Mouse (Mus musculus): Measurements from ENCODE around the gene Ankrd60. TPM values are rescaled to one million over a fixed set of nuclear protein-coding genes. Genes with fewer than 3 reads are reported as not detected.

Gene Ankrd60
- polyA plus RNA-seq, 1 experiment from 2014 or later = not detected

GRCm38 (mm10) chr2:173601861-173602260, 23.7 kb upstream of the Ankrd60 start:
- ATAC-seq (replicated peaks; ENCODE audit: low FRiP score) = no peak
- Histone ChIP-seq H3K9me3 (replicated peaks) (no peaks in the 10 kb centered on the region), H3K4me2 (no peak overlapping the region), H3K4me1 (no peaks in the 10 kb centered on the region), H3K36me3 (peaks cover 59% of the 10 kb centered on the region), H3K9ac (no peak overlapping the region), H3K27me3 (no peaks in the 10 kb centered on the region), H3K4me3 (replicated peaks) (no peak overlapping the region), H3K27ac (no peak overlapping the region)
- WGBS = 92% methylated on average over 1 of the region's 1 CpGs

- H3K4me2 ChIP-seq = no peak overlapping the region
- peaks cover 28% of the 10 kb centered on the region; the same call in 1 of the 2 replicates for H3K36me3 ChIP-seq
- no peak overlapping the region for H3K4me3 ChIP-seq (replicated peaks)
- H3K9ac ChIP-seq = no peak overlapping the region
- 57% methylated on average over 10 of the region's 10 CpGs for WGBS
- H3K9me3 ChIP-seq (replicated peaks) = no peaks in the 10 kb centered on the region
- no peak overlapping the region for H3K27ac ChIP-seq
- no peaks in the 10 kb centered on the region for H3K27me3 ChIP-seq
- no peak for ATAC-seq (replicated peaks; ENCODE audit: low FRiP score)
- no peaks in the 10 kb centered on the region for H3K4me1 ChIP-seq
Measured at GRCm38 (mm10) chr2:173595374-173595781, 17.2 kb upstream of the Ankrd60 start.

GRCm38 (mm10) chr2:173594313-173595063, 16.3 kb upstream of the Ankrd60 start:
- no peak overlapping the region for H3K4me3 ChIP-seq (replicated peaks)
- no peak overlapping the region for H3K27ac ChIP-seq
- H3K4me2 ChIP-seq = no peak overlapping the region
- H3K27me3 ChIP-seq = no peaks in the 10 kb centered on the region
- H3K9me3 ChIP-seq (replicated peaks) = no peaks in the 10 kb centered on the region
- WGBS = 79% methylated on average over 11 of the region's 11 CpGs
- peaks cover 21% of the 10 kb centered on the region; the same call in 1 of the 2 replicates for H3K36me3 ChIP-seq
- no peak overlapping the region for H3K9ac ChIP-seq
- ATAC-seq (replicated peaks; ENCODE audit: low FRiP score) = no peak
- no peaks in the 10 kb centered on the region for H3K4me1 ChIP-seq

GRCm38 (mm10) chr2:173593841-173594240, 15.7 kb upstream of the Ankrd60 start:
- no peaks in the 10 kb centered on the region for H3K4me1 ChIP-seq
- peaks cover 21% of the 10 kb centered on the region; the same call in 1 of the 2 replicates for H3K36me3 ChIP-seq
- H3K27ac ChIP-seq = no peak overlapping the region
- H3K4me2 ChIP-seq = no peak overlapping the region
- no peak for ATAC-seq (replicated peaks; ENCODE audit: low FRiP score)
- H3K4me3 ChIP-seq (replicated peaks) = no peak overlapping the region
- 73% methylated on average over 4 of the region's 4 CpGs for WGBS
- H3K9me3 ChIP-seq (replicated peaks) = no peaks in the 10 kb centered on the region
- no peaks in the 10 kb centered on the region for H3K27me3 ChIP-seq
- H3K9ac ChIP-seq = no peak overlapping the region

GRCm38 (mm10) chr2:173592781-173593180, 14.6 kb upstream of the Ankrd60 start:
- ATAC-seq (replicated peaks; ENCODE audit: low FRiP score) = no peak
- Histone ChIP-seq H3K27me3 (no peaks in the 10 kb centered on the region), H3K4me3 (replicated peaks) (no peak overlapping the region), H3K9me3 (replicated peaks) (no peaks in the 10 kb centered on the region), H3K27ac (no peak overlapping the region), H3K9ac (no peak overlapping the region), H3K36me3 (peaks cover 26% of the 10 kb centered on the region; the same call in 1 of the 2 replicates), H3K4me2 (no peak overlapping the region), H3K4me1 (0 out of 2 replicates have a peak, but pooled peaks cover 3% of the 10 kb centered on the region)
- WGBS = 76% methylated on average over 9 of the region's 9 CpGs

GRCm38 (mm10) chr2:173587411-173587810, 9.2 kb upstream of the Ankrd60 start:
- H3K4me1 ChIP-seq = peaks cover 20% of the 10 kb centered on the region
- no peak overlapping the region for H3K9ac ChIP-seq
- no peak overlapping the region for H3K27ac ChIP-seq
- WGBS = 85% methylated on average over 5 of the region's 5 CpGs
- H3K4me3 ChIP-seq (replicated peaks) = no peak overlapping the region
- no peaks in the 10 kb centered on the region for H3K9me3 ChIP-seq (replicated peaks)
- no peak overlapping the region for H3K4me2 ChIP-seq
- H3K36me3 ChIP-seq = peaks cover 25% of the 10 kb centered on the region; the same call in 1 of the 2 replicates
- peaks cover 32% of the 10 kb centered on the region for H3K27me3 ChIP-seq
- no peak for ATAC-seq (replicated peaks; ENCODE audit: low FRiP score)

- H3K4me1 ChIP-seq = peaks cover 20% of the 10 kb centered on the region
- peak overlapping the region; percentile 35 for H3K9ac ChIP-seq
- H3K4me2 ChIP-seq = peak overlapping the region; percentile 83
- 0 out of 2 replicates have a peak, but pooled peaks have one; percentile 54 for ATAC-seq (replicated peaks; ENCODE audit: low FRiP score)
- H3K36me3 ChIP-seq = peaks cover 20% of the 10 kb centered on the region; the same call in 1 of the 2 replicates
- no peak overlapping the region for H3K27ac ChIP-seq
- no peaks in the 10 kb centered on the region for H3K9me3 ChIP-seq (replicated peaks)
- H3K27me3 ChIP-seq = peaks cover 37% of the 10 kb centered on the region
- H3K4me3 ChIP-seq (replicated peaks) = peak overlapping the region; percentile 47
- under 1% methylated on average over 68 of the region's 68 CpGs for WGBS
Measured at GRCm38 (mm10) chr2:173586118-173586968, 8.2 kb upstream of the Ankrd60 start.

GRCm38 (mm10) chr2:173585387-173586117, 7.4 kb upstream of the Ankrd60 start:
- no peaks in the 10 kb centered on the region for H3K9me3 ChIP-seq (replicated peaks)
- H3K4me3 ChIP-seq (replicated peaks) = peak overlapping the region; percentile 47
- WGBS = under 1% methylated on average over 54 of the region's 54 CpGs
- H3K36me3 ChIP-seq = peaks cover 20% of the 10 kb centered on the region; the same call in 1 of the 2 replicates
- no peak overlapping the region for H3K27ac ChIP-seq
- peak overlapping the region; percentile 35 for H3K9ac ChIP-seq
- peak overlapping the region; percentile 83 for H3K4me2 ChIP-seq
- ATAC-seq (replicated peaks; ENCODE audit: low FRiP score) = peak; percentile 73
- H3K4me1 ChIP-seq = peaks cover 20% of the 10 kb centered on the region
- H3K27me3 ChIP-seq = peaks cover 42% of the 10 kb centered on the region

- WGBS = 28% methylated on average over 15 of the region's 15 CpGs
- no peaks in the 10 kb centered on the region for H3K9me3 ChIP-seq (replicated peaks)
- H3K4me1 ChIP-seq = peaks cover 20% of the 10 kb centered on the region
- H3K4me3 ChIP-seq (replicated peaks) = no peak overlapping the region
- H3K9ac ChIP-seq = no peak overlapping the region
- no peak for ATAC-seq (replicated peaks; ENCODE audit: low FRiP score)
- H3K4me2 ChIP-seq = no peak overlapping the region
- peaks cover 53% of the 10 kb centered on the region for H3K27me3 ChIP-seq
- H3K27ac ChIP-seq = no peak overlapping the region
- peaks cover 20% of the 10 kb centered on the region; the same call in 1 of the 2 replicates for H3K36me3 ChIP-seq
Measured at GRCm38 (mm10) chr2:173584361-173584760, 6.2 kb upstream of the Ankrd60 start.

- no peak overlapping the region for H3K9ac ChIP-seq
- H3K4me2 ChIP-seq = no peak overlapping the region
- H3K27ac ChIP-seq = no peak overlapping the region
- no peak for ATAC-seq (replicated peaks; ENCODE audit: low FRiP score)
- no peaks in the 10 kb centered on the region for H3K9me3 ChIP-seq (replicated peaks)
- H3K27me3 ChIP-seq = peaks cover 58% of the 10 kb centered on the region
- H3K36me3 ChIP-seq = peaks cover 14% of the 10 kb centered on the region; the same call in 1 of the 2 replicates
- 48% methylated on average over 5 of the region's 5 CpGs for WGBS
- H3K4me1 ChIP-seq = peaks cover 22% of the 10 kb centered on the region
- H3K4me3 ChIP-seq (replicated peaks) = no peak overlapping the region
Measured at GRCm38 (mm10) chr2:173583455-173583854, 5.3 kb upstream of the Ankrd60 start.

GRCm38 (mm10) chr2:173582903-173583302, 4.7 kb upstream of the Ankrd60 start:
- Histone ChIP-seq H3K4me2 (no peak overlapping the region), H3K9ac (no peak overlapping the region), H3K4me1 (peaks cover 25% of the 10 kb centered on the region), H3K27ac (no peak overlapping the region), H3K27me3 (peaks cover 60% of the 10 kb centered on the region), H3K36me3 (peaks cover 10% of the 10 kb centered on the region; the same call in 1 of the 2 replicates), H3K4me3 (replicated peaks) (no peak overlapping the region), H3K9me3 (replicated peaks) (no peaks in the 10 kb centered on the region)
- 86% methylated on average over 3 of the region's 3 CpGs for WGBS
- ATAC-seq (replicated peaks; ENCODE audit: low FRiP score) = no peak
